Mouse (Mus musculus): Measurements from ENCODE around the gene Pten. TPM values are rescaled to one million over a fixed set of nuclear protein-coding genes. Genes with fewer than 3 reads are reported as not detected.
A peak's percentile ranks its signal among the peaks of the same experiment; 100 is the strongest.

The Pten gene
- polyA plus RNA-seq, 1 experiment = 13.1 TPM

DNA sequence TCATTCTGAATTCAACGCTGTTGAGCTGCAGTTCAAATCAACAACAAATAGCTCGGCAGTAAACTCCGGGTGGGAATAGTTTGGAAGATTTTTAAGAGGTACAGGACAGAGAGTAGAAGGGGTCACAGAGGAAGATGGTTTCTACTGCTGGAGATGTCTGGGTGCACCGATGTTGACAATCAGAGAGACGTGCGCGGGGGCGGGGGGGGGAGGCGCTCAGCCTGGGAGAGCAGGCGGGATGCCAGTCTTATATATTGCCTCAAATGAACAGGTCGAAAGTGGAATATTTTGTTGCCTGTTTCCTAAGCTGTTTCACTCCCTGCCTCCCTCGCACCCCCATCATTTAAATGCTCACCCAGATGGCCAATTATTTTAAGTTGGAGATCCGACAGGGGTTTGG lies 109.5 kb downstream of the Pten start:
- DNase-seq (ENCODE audit: low read depth in 1 of 2, low spot score in 2 of 2) = no peak
- Histone ChIP-seq H3K36me3 (ENCODE audit: control insufficient read depth, insufficient read depth, low read length) (no peaks in the 10 kb centered on the region), H3K4me3 (ENCODE audit: extremely low read depth, insufficient read depth, insufficient read length) (no peak overlapping the region), H3K27ac (ENCODE audit: insufficient read depth, low read length) (no peak overlapping the region), H3K27me3 (ENCODE audit: control insufficient read depth, insufficient read depth, low read length) (no peaks in the 10 kb centered on the region), H3K4me1 (ENCODE audit: control insufficient read depth, insufficient read depth, insufficient read length) (peaks cover 4% of the 10 kb centered on the region; the same call in 1 of the 2 replicates)
- no peak for TF ChIP-seq POLR2A (IDR thresholded peaks at IDR 0.05; ENCODE audit: low read depth, low read length)
- no peak for TF ChIP-seq CTCF (IDR thresholded peaks at IDR 0.05; ENCODE audit: extremely low read depth, insufficient read depth, insufficient read length, insufficient replicate concordance)
- WGBS = 82% methylated on average over 13 of the region's 13 CpGs

DNA sequence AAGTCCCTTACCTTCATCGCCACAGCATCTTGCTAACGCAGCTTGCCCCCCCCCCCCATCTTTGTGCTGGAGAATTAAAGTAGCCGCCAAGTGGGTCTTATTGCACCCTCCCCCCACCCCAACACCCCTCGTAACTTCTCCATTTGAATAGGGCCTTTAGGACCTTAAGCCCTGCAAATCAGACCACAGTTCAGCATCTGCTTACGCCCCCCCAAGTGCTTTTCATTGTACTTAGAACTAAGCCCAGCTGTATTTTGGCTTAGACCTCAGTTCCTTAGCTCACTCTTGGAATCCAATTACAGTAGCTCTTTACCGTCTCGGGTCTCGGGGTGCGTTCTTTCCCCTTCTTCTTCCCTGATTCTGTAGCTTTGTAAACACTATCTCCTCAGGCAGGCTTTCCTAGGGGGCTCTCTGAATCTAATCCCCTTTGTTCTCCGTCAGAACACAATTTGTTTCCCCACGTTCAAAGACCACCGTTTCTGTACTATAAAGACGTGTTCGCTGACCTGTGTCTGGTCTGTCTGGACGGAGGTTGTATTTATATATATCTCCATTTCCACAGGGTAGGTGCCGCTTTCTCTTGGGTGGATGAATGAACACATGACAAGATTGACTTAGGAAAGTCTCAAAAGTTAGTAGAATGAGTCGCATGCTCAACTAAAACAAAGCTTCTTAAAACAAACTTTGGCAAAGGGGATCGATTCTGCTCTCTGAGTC lies 110.0 kb downstream of the Pten start:
- DNase-seq (ENCODE audit: low read depth in 1 of 2, low spot score in 2 of 2) = no peak
- H3K27ac ChIP-seq (ENCODE audit: insufficient read depth, low read length) = no peak overlapping the region
- H3K36me3 ChIP-seq (ENCODE audit: control insufficient read depth, insufficient read depth, low read length) = no peaks in the 10 kb centered on the region
- H3K27me3 ChIP-seq (ENCODE audit: control insufficient read depth, insufficient read depth, low read length) = no peaks in the 10 kb centered on the region
- TF ChIP-seq POLR2A (IDR thresholded peaks at IDR 0.05; ENCODE audit: low read depth, low read length) = no peak
- no peak for TF ChIP-seq CTCF (IDR thresholded peaks at IDR 0.05; ENCODE audit: extremely low read depth, insufficient read depth, insufficient read length, insufficient replicate concordance)
- 82% methylated on average over 18 of the region's 18 CpGs for WGBS
- no peak overlapping the region for H3K4me3 ChIP-seq (ENCODE audit: extremely low read depth, insufficient read depth, insufficient read length)
- peaks cover 4% of the 10 kb centered on the region; the same call in 1 of the 2 replicates for H3K4me1 ChIP-seq (ENCODE audit: control insufficient read depth, insufficient read depth, insufficient read length)

DNA sequence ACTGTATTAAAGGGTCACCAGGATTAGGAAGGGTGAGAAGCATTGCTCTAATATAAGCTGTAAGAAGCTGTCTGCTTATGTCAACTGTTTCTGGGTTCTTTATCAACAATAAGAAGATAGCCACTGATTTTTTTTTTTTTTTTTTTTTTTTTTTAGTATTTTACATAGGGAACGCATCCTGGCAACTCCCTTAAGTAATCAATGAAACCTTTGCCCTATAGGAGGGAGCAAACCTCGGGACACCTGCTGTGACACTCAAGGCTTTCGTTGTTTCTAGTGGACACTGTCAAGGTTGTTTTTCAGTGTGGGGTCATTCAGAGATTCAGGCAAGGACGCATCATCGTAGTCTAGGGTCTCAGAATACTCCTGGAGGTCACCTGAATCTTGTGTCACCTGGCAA lies 111.3 kb downstream of the Pten start:
- Histone ChIP-seq H3K36me3 (ENCODE audit: control insufficient read depth, insufficient read depth, low read length) (no peaks in the 10 kb centered on the region), H3K4me3 (ENCODE audit: extremely low read depth, insufficient read depth, insufficient read length) (no peak overlapping the region), H3K27me3 (ENCODE audit: control insufficient read depth, insufficient read depth, low read length) (no peaks in the 10 kb centered on the region), H3K4me1 (ENCODE audit: control insufficient read depth, insufficient read depth, insufficient read length) (peaks cover 4% of the 10 kb centered on the region; the same call in 1 of the 2 replicates), H3K27ac (ENCODE audit: insufficient read depth, low read length) (no peak overlapping the region)
- DNase-seq (ENCODE audit: low read depth in 1 of 2, low spot score in 2 of 2) = no peak
- WGBS = 84% methylated on average over 5 of the region's 5 CpGs
- TF ChIP-seq POLR2A (IDR thresholded peaks at IDR 0.05; ENCODE audit: low read depth, low read length) (no peak), CTCF (IDR thresholded peaks at IDR 0.05; ENCODE audit: extremely low read depth, insufficient read depth, insufficient read length, insufficient replicate concordance) (no peak)

DNA sequence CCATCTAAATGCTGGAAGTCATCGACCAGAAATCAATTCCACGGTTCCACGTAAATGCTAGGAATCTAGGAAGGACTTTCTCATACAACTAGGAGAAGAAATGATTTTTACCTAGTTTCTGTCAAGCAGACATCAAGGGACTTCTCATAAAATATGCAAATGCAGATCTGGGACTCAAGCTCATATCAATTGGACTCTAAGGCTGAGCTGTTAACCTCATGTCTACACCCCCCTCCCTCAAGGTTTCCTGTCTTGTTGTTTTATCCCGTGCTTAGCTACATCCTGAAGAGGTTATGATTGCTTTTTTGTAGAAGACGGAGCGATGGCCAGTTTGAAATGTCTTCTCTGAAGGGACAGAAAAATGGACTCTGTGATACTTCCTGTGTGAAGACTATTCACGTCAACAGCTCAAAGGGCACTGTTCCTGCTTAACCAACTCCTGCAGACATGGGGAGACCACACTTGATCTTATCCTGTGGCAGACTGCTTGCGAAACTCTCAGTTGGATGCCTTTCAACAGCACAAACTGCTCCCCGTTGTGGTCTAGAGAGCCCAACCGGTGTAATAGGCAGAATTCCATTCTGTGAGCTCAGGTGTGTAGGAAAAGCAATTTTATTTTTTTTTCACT lies 111.9 kb downstream of the Pten start:
- Histone ChIP-seq H3K36me3 (ENCODE audit: control insufficient read depth, insufficient read depth, low read length) (no peaks in the 10 kb centered on the region), H3K4me3 (ENCODE audit: extremely low read depth, insufficient read depth, insufficient read length) (no peak overlapping the region), H3K27me3 (ENCODE audit: control insufficient read depth, insufficient read depth, low read length) (no peaks in the 10 kb centered on the region), H3K4me1 (ENCODE audit: control insufficient read depth, insufficient read depth, insufficient read length) (peaks cover 4% of the 10 kb centered on the region; the same call in 1 of the 2 replicates), H3K27ac (ENCODE audit: insufficient read depth, low read length) (peak overlapping the region; percentile 11; the same call in 1 of the 2 replicates)
- no peak for TF ChIP-seq CTCF (IDR thresholded peaks at IDR 0.05; ENCODE audit: extremely low read depth, insufficient read depth, insufficient read length, insufficient replicate concordance)
- no peak for TF ChIP-seq POLR2A (IDR thresholded peaks at IDR 0.05; ENCODE audit: low read depth, low read length)
- DNase-seq (ENCODE audit: low read depth in 1 of 2, low spot score in 2 of 2) = no peak
- 27% methylated on average over 10 of the region's 10 CpGs for WGBS

DNA sequence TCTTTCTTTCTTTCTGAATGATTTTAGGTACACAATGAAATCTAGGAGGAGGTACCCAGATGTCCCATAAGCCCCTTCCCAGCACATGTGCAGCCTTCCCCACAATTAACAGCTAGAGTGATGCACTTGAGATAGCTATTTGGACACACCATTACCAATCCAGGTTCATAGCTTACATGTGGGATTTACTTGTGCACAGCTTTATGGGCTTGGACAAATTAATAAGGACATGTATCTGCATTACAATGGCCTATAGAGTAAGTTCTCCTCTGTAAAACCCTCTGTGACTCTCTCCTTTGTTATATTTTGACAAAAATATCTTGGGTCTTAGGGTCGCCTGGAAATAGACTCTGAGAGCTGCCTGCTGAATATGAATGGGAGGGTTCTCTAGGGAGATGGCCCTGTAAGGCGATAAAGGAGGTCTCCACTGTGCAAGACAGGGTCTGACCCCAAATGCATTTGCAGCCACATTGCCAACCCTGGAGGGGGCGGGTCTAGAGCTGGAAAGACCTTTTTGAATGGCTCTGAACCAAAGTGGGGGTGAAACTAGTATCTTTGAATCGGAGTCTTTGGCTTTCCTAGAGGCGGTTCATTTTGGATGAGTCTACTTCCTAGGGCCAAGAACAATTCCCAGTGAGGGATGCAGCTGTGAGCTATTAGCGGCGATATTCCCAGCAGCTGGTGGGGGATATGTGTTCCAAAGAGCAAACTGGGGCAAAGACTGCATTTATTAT lies 116.8 kb downstream of the Pten start:
- H3K27me3 ChIP-seq (ENCODE audit: control insufficient read depth, insufficient read depth, low read length) = no peaks in the 10 kb centered on the region
- H3K36me3 ChIP-seq (ENCODE audit: control insufficient read depth, insufficient read depth, low read length) = no peaks in the 10 kb centered on the region
- no peak for DNase-seq (ENCODE audit: low read depth in 1 of 2, low spot score in 2 of 2)
- no peak overlapping the region for H3K4me3 ChIP-seq (ENCODE audit: extremely low read depth, insufficient read depth, insufficient read length)
- WGBS = 90% methylated on average over 7 of the region's 7 CpGs
- no peak overlapping the region for H3K27ac ChIP-seq (ENCODE audit: insufficient read depth, low read length)
- peaks cover 4% of the 10 kb centered on the region; the same call in 1 of the 2 replicates for H3K4me1 ChIP-seq (ENCODE audit: control insufficient read depth, insufficient read depth, insufficient read length)
- TF ChIP-seq CTCF (IDR thresholded peaks at IDR 0.05; ENCODE audit: extremely low read depth, insufficient read depth, insufficient read length, insufficient replicate concordance) (no peak), POLR2A (IDR thresholded peaks at IDR 0.05; ENCODE audit: low read depth, low read length) (no peak)

Other genes starting within 250 kb of the Pten start
- gene Papss2, start 161.7 kb upstream of the Pten start, polyA plus RNA-seq (2012; rRNA removed) = 1.5 and 1.8 TPM in 2 replicates
- gene Atad1, start 17.7 kb upstream of the Pten start, polyA plus RNA-seq (2012; rRNA removed) = 3.5 and 5.1 TPM in 2 replicates

Measured in spleen, adult 2 months (tissue).